Mouse (Mus musculus): ENCODE data around the gene Fgf18. TPM values are rescaled to one million over a fixed set of nuclear protein-coding genes. Genes with fewer than 3 reads are reported as not detected.

Gene Fgf18
- polyA plus RNA-seq, 1 experiment: 0.62 TPM

DNA sequence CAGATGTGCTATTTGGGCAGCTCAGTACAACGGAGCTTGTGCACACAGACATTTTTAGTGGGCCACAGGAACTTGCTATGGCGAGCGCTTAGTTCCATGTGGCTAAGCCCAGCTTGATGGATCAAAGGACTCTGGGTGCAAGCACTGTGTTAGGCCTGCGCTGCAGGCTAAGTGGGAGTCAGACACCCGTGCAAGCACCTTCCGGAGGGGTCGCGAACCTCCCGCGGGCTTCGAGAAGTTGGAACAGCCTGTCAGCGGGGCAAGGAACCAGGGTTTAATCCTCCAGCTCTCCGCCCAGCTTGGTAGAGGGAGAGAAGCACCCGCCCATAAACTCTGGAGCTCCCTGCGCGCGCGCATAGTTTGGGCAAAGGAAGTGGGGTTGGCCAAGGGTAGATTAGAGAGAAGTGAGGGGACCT lies 33.5 kb upstream of the Fgf18 start:
- H3K36me3 ChIP-seq (ENCODE audit: control insufficient read depth, insufficient read depth, low read length): no peaks in the 10 kb centered on the region
- H3K27ac ChIP-seq (ENCODE audit: insufficient read depth, low read length): no peak overlapping the region
- no peaks in the 10 kb centered on the region for H3K27me3 ChIP-seq (ENCODE audit: control insufficient read depth, insufficient read depth, low read length)
- H3K4me3 ChIP-seq (ENCODE audit: extremely low read depth, insufficient read depth, insufficient read length): no peak overlapping the region
- no peak for TF ChIP-seq POLR2A (IDR thresholded peaks at IDR 0.05; ENCODE audit: low read depth, low read length)
- TF ChIP-seq CTCF (IDR thresholded peaks at IDR 0.05; ENCODE audit: extremely low read depth, insufficient read depth, insufficient read length, insufficient replicate concordance): no peak
- no peaks in the 10 kb centered on the region for H3K4me1 ChIP-seq (ENCODE audit: control insufficient read depth, insufficient read depth, insufficient read length)
- no peak for DNase-seq (ENCODE audit: low read depth in 1 of 2, low spot score in 2 of 2)
- 12% methylated on average over 18 of the region's 18 CpGs for WGBS

GRCm38 (mm10) chr11:33179802-33180201 lies 32.6 kb upstream of the Fgf18 start:
- Histone ChIP-seq H3K27me3 (ENCODE audit: control insufficient read depth, insufficient read depth, low read length) (no peaks in the 10 kb centered on the region), H3K4me3 (ENCODE audit: extremely low read depth, insufficient read depth, insufficient read length) (no peak overlapping the region), H3K4me1 (ENCODE audit: control insufficient read depth, insufficient read depth, insufficient read length) (no peaks in the 10 kb centered on the region), H3K27ac (ENCODE audit: insufficient read depth, low read length) (no peak overlapping the region), H3K36me3 (ENCODE audit: control insufficient read depth, insufficient read depth, low read length) (no peaks in the 10 kb centered on the region)
- 87% methylated on average over 1 of the region's 1 CpGs for WGBS
- TF ChIP-seq POLR2A (IDR thresholded peaks at IDR 0.05; ENCODE audit: low read depth, low read length) (no peak), CTCF (IDR thresholded peaks at IDR 0.05; ENCODE audit: extremely low read depth, insufficient read depth, insufficient read length, insufficient replicate concordance) (no peak)
- DNase-seq (ENCODE audit: low read depth in 1 of 2, low spot score in 2 of 2): no peak

DNA sequence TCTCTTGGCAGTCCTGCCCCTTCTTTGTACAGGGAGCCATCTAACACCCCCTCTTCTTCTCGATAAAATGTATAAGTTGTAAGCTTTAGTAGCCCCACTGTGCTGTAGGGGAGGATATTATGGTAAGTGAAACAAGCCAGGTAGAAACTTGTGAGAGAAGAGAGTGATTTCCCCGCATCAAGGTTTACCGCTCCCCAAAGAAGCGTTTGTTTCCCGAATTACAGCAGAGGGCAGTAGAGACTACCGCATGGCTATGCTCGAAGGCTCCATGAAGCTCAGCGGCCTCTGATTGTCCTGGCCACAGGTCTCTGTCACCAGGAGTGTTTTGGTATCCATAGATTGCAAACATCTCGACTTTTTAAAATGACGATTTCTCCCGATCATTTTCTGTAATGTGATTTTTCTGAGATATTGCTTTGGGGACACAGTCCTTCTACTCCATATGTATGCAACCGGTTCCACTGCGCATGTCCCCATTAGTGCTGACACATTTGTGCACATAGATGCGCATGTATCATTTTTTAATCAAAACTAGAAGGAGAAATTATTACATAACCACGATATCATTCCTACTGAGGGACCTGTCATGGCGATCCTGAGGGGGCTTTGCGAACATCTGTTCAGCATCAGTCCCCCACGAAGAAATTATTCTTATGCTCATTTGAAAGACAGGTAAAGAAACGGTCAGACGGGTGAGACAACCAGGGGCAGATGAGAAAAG lies 29.5 kb upstream of the Fgf18 start:
- H3K27me3 ChIP-seq (ENCODE audit: control insufficient read depth, insufficient read depth, low read length): no peaks in the 10 kb centered on the region; the same call in 1 of the 2 replicates
- TF ChIP-seq POLR2A (IDR thresholded peaks at IDR 0.05; ENCODE audit: low read depth, low read length) (no peak), CTCF (IDR thresholded peaks at IDR 0.05; ENCODE audit: extremely low read depth, insufficient read depth, insufficient read length, insufficient replicate concordance) (peak; percentile 46; the same call in 1 of the 2 replicates)
- DNase-seq (ENCODE audit: low read depth in 1 of 2, low spot score in 2 of 2): no peak

DNA sequence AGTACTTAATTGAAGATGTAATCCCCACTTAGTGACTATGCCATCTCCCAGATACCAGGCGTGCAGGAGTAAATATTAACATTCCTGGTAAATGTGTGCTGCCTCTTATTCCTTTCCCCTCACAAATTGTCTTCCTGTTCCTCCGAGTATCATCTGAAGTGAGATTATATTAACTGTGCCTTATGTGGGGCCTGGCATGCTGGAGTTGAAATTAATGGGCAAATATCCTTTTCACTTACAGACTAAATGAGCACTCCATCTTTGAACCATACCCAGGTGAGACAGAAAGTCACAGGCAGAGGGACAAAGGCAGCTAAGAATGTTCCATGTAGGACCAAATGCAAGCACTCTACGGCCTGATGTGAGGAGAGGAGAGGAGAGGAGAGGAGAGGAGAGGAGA lies 28.6 kb upstream of the Fgf18 start:
- DNase-seq (ENCODE audit: low read depth in 1 of 2, low spot score in 2 of 2): no peak
- Histone ChIP-seq H3K36me3 (ENCODE audit: control insufficient read depth, insufficient read depth, low read length) (no peaks in the 10 kb centered on the region), H3K27me3 (ENCODE audit: control insufficient read depth, insufficient read depth, low read length) (no peaks in the 10 kb centered on the region; the same call in 1 of the 2 replicates), H3K4me1 (ENCODE audit: control insufficient read depth, insufficient read depth, insufficient read length) (no peaks in the 10 kb centered on the region), H3K27ac (ENCODE audit: insufficient read depth, low read length) (no peak overlapping the region), H3K4me3 (ENCODE audit: extremely low read depth, insufficient read depth, insufficient read length) (no peak overlapping the region)
- 81% methylated on average over 3 of the region's 3 CpGs for WGBS
- no peak for TF ChIP-seq CTCF (IDR thresholded peaks at IDR 0.05; ENCODE audit: extremely low read depth, insufficient read depth, insufficient read length, insufficient replicate concordance)
- TF ChIP-seq POLR2A (IDR thresholded peaks at IDR 0.05; ENCODE audit: low read depth, low read length): no peak

More for the DNA sequence above, 29.5 kb upstream of the Fgf18 start:
- H3K4me3 ChIP-seq (ENCODE audit: extremely low read depth, insufficient read depth, insufficient read length): no peak overlapping the region
- H3K36me3 ChIP-seq (ENCODE audit: control insufficient read depth, insufficient read depth, low read length): no peaks in the 10 kb centered on the region
- H3K27ac ChIP-seq (ENCODE audit: insufficient read depth, low read length): no peak overlapping the region
- WGBS: 36% methylated on average over 20 of the region's 20 CpGs
- no peaks in the 10 kb centered on the region for H3K4me1 ChIP-seq (ENCODE audit: control insufficient read depth, insufficient read depth, insufficient read length)

GRCm38 (mm10) chr11:33170489-33170888 lies 23.3 kb upstream of the Fgf18 start:
- WGBS: 14% methylated on average over 9 of the region's 9 CpGs
- Histone ChIP-seq H3K4me3 (ENCODE audit: extremely low read depth, insufficient read depth, insufficient read length) (no peak overlapping the region), H3K4me1 (ENCODE audit: control insufficient read depth, insufficient read depth, insufficient read length) (no peaks in the 10 kb centered on the region), H3K36me3 (ENCODE audit: control insufficient read depth, insufficient read depth, low read length) (no peaks in the 10 kb centered on the region), H3K27ac (ENCODE audit: insufficient read depth, low read length) (no peak overlapping the region), H3K27me3 (ENCODE audit: control insufficient read depth, insufficient read depth, low read length) (no peaks in the 10 kb centered on the region; the same call in 1 of the 2 replicates)
- TF ChIP-seq CTCF (IDR thresholded peaks at IDR 0.05; ENCODE audit: extremely low read depth, insufficient read depth, insufficient read length, insufficient replicate concordance) (peak; percentile 47; the same call in 1 of the 2 replicates), POLR2A (IDR thresholded peaks at IDR 0.05; ENCODE audit: low read depth, low read length) (no peak)
- peak in 1 of 2 experiments; percentile 42 for DNase-seq (ENCODE audit: low read depth in 1 of 2, low spot score in 2 of 2)

DNA sequence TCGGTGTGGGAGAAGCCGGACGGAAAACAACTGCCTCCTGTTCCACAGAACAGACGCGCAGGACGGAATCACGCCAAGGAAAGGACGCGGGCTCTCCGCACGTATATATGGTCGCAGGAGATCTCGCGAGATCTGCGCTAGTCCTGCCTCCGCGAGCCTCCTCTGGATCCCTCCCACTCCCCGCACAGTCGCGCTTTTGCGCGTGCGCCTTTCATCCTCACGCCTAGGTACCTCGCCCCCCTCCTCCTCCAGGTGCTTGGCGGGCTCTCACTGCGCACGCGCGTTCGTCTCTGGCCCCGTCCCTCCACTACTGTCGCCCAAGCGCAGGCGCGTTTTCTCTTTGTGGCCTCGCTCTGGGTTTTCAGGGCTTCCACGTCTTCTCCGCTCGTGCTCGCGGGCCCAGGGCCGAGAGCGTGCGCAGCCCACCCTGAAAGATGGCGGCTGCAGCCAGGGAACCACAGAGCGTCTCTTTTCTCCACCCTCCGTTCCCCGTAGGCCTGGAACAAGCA lies 15.9 kb upstream of the Fgf18 start, which contains the start of gene Npm1:
Gene Npm1, minus strand, starts transcription at position 209 of the 509 bp plus-strand sequence.
- H3K27me3 ChIP-seq (ENCODE audit: control insufficient read depth, insufficient read depth, low read length): no peaks in the 10 kb centered on the region
- H3K36me3 ChIP-seq (ENCODE audit: control insufficient read depth, insufficient read depth, low read length): peaks cover 8% of the 10 kb centered on the region
- H3K27ac ChIP-seq (ENCODE audit: insufficient read depth, low read length): peak within 1 kb of the TSS; percentile 82
- no peaks in the 10 kb centered on the region; the same call in 1 of the 2 replicates for H3K4me1 ChIP-seq (ENCODE audit: control insufficient read depth, insufficient read depth, insufficient read length)
- peak within 1 kb of the TSS; percentile 79 for H3K4me3 ChIP-seq (ENCODE audit: extremely low read depth, insufficient read depth, insufficient read length)
- TF ChIP-seq POLR2A (IDR thresholded peaks at IDR 0.05; ENCODE audit: low read depth, low read length) (peak; percentile 95), CTCF (IDR thresholded peaks at IDR 0.05; ENCODE audit: extremely low read depth, insufficient read depth, insufficient read length, insufficient replicate concordance) (no peak)
- DNase-seq (ENCODE audit: low read depth in 1 of 2, low spot score in 2 of 2): peak; percentile 98 to 99
- WGBS: 3% methylated on average over 48 of the region's 49 CpGs
